In the genomic region with DNA sequence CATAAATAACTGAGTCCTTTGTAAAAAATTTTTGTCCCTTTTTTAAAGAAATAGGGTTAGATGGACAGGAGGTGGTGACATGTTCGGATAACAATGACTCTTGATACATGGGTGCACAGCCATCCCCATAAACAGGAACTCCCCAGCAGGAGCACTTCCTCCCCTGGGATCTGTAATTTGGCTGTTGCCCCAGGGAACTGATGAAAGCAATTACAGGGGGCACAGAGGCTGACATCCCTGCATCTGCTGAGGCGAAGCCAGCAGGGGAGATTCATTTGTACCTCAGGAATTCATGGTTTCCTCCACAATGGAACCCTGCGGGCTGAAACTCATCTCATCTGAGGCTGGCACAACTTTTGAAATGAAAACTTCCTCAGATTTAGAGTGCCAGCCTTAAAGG, we compare ENCODE assay signal across 17 mouse cellular contexts.
DNase-seq lines count a peak whose midpoint lies in the region; ATAC-seq and TF ChIP-seq lines count a peak whose summit lies in the region.
"Had no signal": no experiment of that assay in that cellular context is flagged by ENCODE, and none has a peak within 500 bp of the region (broad histone marks: within the 10 kb centered on the region; RNA-seq: fewer than 3 reads in every experiment).

No protein-coding gene starts in this region.

- intact Hi-C loops in heart, adult 2 months (cut with DNase I) = loop anchor here (5.0 kb wide), 1 partner anchor 139 kb away; the partner anchor contains the start of gene Ptprm

- no peak for TF ChIP-seq CTCF in heart, adult 2 months (IDR thresholded peaks at IDR 0.05)
- TF ChIP-seq CTCF in brain, embryonic 14.5 days (IDR thresholded peaks at IDR 0.05; ENCODE audit: borderline replicate concordance, extremely low read depth, insufficient read depth, insufficient read length) = no peak

- no peak for ATAC-seq in heart, embryonic 12.5 days (ENCODE audit: insufficient number of reproducible peaks, low FRiP score)
- ATAC-seq: forebrain, postnatal 0 days; lung, postnatal 0 days had no signal

- no peak overlapping the region for H3K4me3 ChIP-seq in heart, adult 2 months
- H3K4me3 ChIP-seq in heart, embryonic 12.5 days = no peak overlapping the region
- H3K4me3 ChIP-seq: embryonic facial prominence, embryonic 15.5 days; hindbrain, embryonic 13.5 days; left cerebral cortex, adult 2 months; midbrain, embryonic 10.5 days had no signal

- TF ChIP-seq EP300 in heart, adult 2 months (IDR thresholded peaks at IDR 0.05; ENCODE audit: insufficient read depth, low read depth, low read length) = peak; percentile 57; the same call in 1 of the 2 replicates

- H3K9me3 ChIP-seq in heart, embryonic 12.5 days (replicated peaks) = no peaks in the 10 kb centered on the region
- H3K9me3 ChIP-seq: embryonic facial prominence, embryonic 15.5 days; hindbrain, embryonic 13.5 days; midbrain, embryonic 10.5 days had no signal

- H3K4me2 ChIP-seq in heart, embryonic 12.5 days = no peak overlapping the region
- H3K4me2 ChIP-seq: embryonic facial prominence, embryonic 15.5 days; hindbrain, embryonic 13.5 days had no signal

- peaks cover 13% of the 10 kb centered on the region for H3K4me1 ChIP-seq in heart, adult 2 months (ENCODE audit: control insufficient read depth, insufficient read depth, low read length)
- peaks cover 16% of the 10 kb centered on the region; the same call in 1 of the 2 replicates for H3K4me1 ChIP-seq in heart, embryonic 12.5 days (replicated peaks)

- WGBS in heart, adult 2 months = 38% methylated on average over 3 of the region's 3 CpGs
- WGBS in heart, embryonic 12.5 days = 34% methylated on average over 3 of the region's 3 CpGs

- no peaks in the 10 kb centered on the region for H3K27me3 ChIP-seq in heart, adult 2 months (ENCODE audit: control insufficient read depth, insufficient read depth, low read length)
- no peaks in the 10 kb centered on the region for H3K27me3 ChIP-seq in heart, embryonic 12.5 days (replicated peaks)
- H3K27me3 ChIP-seq: CH12.LX; embryonic facial prominence, embryonic 15.5 days; hindbrain, embryonic 13.5 days had no signal

- peaks cover 10% of the 10 kb centered on the region for H3K36me3 ChIP-seq in heart, adult 2 months (ENCODE audit: control insufficient read depth, insufficient read depth, low read length)
- H3K36me3 ChIP-seq in heart, embryonic 12.5 days = no peaks in the 10 kb centered on the region
- H3K36me3 ChIP-seq: embryonic facial prominence, embryonic 15.5 days; hindbrain, embryonic 13.5 days; midbrain, embryonic 10.5 days had no signal

- TF ChIP-seq POLR2A in heart, adult 2 months (IDR thresholded peaks at IDR 0.05; ENCODE audit: insufficient read depth, low read depth, low read length) = no peak
- no peak for TF ChIP-seq POLR2A in brain, embryonic 14.5 days (IDR thresholded peaks at IDR 0.05; ENCODE audit: borderline replicate concordance, extremely low read depth, insufficient read depth, insufficient read length, poor library complexity, severe bottlenecking)

- no peak overlapping the region for H3K9ac ChIP-seq in heart, adult 2 months (ENCODE audit: low read depth, low read length)
- no peak overlapping the region for H3K9ac ChIP-seq in heart, embryonic 12.5 days
- H3K9ac ChIP-seq: embryonic facial prominence, embryonic 15.5 days; forebrain, postnatal 0 days; hindbrain, embryonic 13.5 days had no signal

- peak; percentile 53 to 58 for DNase-seq in heart, adult 2 months
- DNase-seq in brain, embryonic 14.5 days (ENCODE audit: low read depth) = peak; percentile 14
- DNase-seq in heart, adult 9 months (ENCODE audit: low spot score in 2 of 2) = peak; percentile 30 to 58
- DNase-seq in kidney, postnatal 10 days = peak; percentile 62
- DNase-seq in cerebellum, postnatal 14 days = no peak
- DNase-seq in B cell, adult 2 months = no peak
- no peak for DNase-seq in urinary bladder, postnatal 10 days (ENCODE audit: low spot score)
- DNase-seq: cerebellum, adult 9-10 months; forebrain, postnatal 0 days; gastrocnemius, postnatal 36 days had no signal

- 0 out of 2 replicates have a peak overlapping the region, but pooled peaks have one; percentile 10 for H3K27ac ChIP-seq in heart, adult 2 months
- H3K27ac ChIP-seq in heart, embryonic 12.5 days (ENCODE audit: poor library complexity, severe bottlenecking) = no peak overlapping the region
- H3K27ac ChIP-seq: embryonic facial prominence, embryonic 15.5 days; hindbrain, embryonic 13.5 days; left cerebral cortex, adult 2 months; midbrain, embryonic 10.5 days had no signal

- peaks cover 13% of the 10 kb centered on the region for H3K79me2 ChIP-seq in heart, adult 2 months (replicated peaks; ENCODE audit: control insufficient read depth, insufficient read depth, low read length)

Comparison
In these comparisons a context has a peak if more than half of its experiments do, and no peak if none do; other contexts are left out.
1. DNase-seq: peak in heart, adult 2 months (2 of 2), brain, embryonic 14.5 days (single experiment), heart, adult 9 months (2 of 2) and kidney, postnatal 10 days (single experiment); none in cerebellum, postnatal 14 days (0 of 2), B cell, adult 2 months (0 of 2) and urinary bladder, postnatal 10 days (single experiment).